Mouse (Mus musculus) heart, embryonic 13.5 days (tissue): ENCODE data around the gene Qtrt2. TPM values are rescaled to one million over a fixed set of nuclear protein-coding genes. Genes with fewer than 3 reads are reported as not detected.

Source experiments
- ATAC-seq: fragments of 200-750 bp; cut with Nextera tagmentation; 2 replicates; pipeline ENCODE4 v1.8.0; 2017; ENCODE audit warnings: moderate TSS enrichment; ENCODE audit not compliant: insufficient number of reproducible peaks, low FRiP score, low TSS enrichment; ENCODE audit errors: extremely low read depth
- H3K27ac ChIP-seq: fragments of 300-500 bp; sonication (generic); replicated peaks from 2 replicates; pipeline ENCODE4 v1.5.1; 2015; ENCODE audit warnings: moderate library complexity, mild to moderate bottlenecking, inconsistent platforms
- H3K27me3 ChIP-seq: fragments of 300-500 bp; sonication (generic); replicated peaks from 2 replicates; pipeline ENCODE4 v1.6.1; 2015; ENCODE audit warnings: mild to moderate bottlenecking, inconsistent platforms
- H3K36me3 ChIP-seq: fragments of 300-500 bp; sonication (generic); 2 replicates; pipeline ENCODE4 v1.6.1; 2015; ENCODE audit warnings: mild to moderate bottlenecking, inconsistent platforms
- H3K4me1 ChIP-seq: fragments of 300-500 bp; sonication (generic); 2 replicates; pipeline ENCODE4 v1.6.1; 2015; ENCODE audit warnings: inconsistent platforms
- H3K4me2 ChIP-seq: fragments of 300-500 bp; sonication (generic); 2 replicates; pipeline ENCODE4 v1.6.1; 2015; ENCODE audit warnings: inconsistent platforms, mild to moderate bottlenecking, moderate library complexity
- H3K4me3 ChIP-seq: fragments of 300-500 bp; sonication (generic); 2 replicates; pipeline ENCODE4 v1.5.1; 2015; ENCODE audit warnings: moderate library complexity, mild to moderate bottlenecking, inconsistent platforms
- H3K9ac ChIP-seq: fragments of 300-500 bp; sonication (generic); 2 replicates; pipeline ENCODE4 v1.6.1; 2015; ENCODE audit warnings: inconsistent platforms, mild to moderate bottlenecking, moderate library complexity
- H3K9me3 ChIP-seq: fragments of 300-500 bp; sonication (generic); 2 replicates; pipeline ENCODE4 v1.6.1; 2016; ENCODE audit warnings: inconsistent platforms
- WGBS: fragments of 180-500 bp; shearing (Covaris S2); methylation state at CpG from one replicate; pipeline ENCODE4 v1.1.7; 2015; ENCODE audit warnings: mixed read lengths; 5-methylcytosine and 5-hydroxymethylcytosine counted together
- polyA plus RNA-seq: library from polyadenylated mRNA; unstranded; fragments of >200 nt; fragmentation: Nextera tagmentation; extraction: Ambion mirVana; gene quantifications from 2 replicates; pipeline ENCODE4 v1.2.1, GENCODE M21; 2015

The Qtrt2 gene
- polyA plus RNA-seq, 1 experiment from 2014 or later, result 13.7 TPM

DNA sequence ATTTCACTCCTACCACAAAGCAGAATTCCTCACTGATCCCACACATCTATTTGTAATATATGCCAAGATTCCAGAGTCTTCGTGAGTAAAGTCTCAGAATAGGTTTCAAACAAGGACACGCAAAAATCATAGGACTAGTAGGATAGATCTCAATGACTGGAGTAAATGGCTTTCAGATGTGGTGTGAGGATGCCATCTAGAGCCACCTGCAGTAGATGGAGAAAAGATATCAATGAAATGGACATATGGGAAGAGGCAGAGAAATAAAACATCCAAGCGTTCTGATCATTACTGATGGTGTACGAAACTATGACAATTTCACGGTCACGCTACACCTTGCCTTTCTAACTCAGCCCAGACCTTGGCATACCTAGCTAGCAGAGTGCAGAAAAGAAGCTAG is 108.2 kb downstream of the Qtrt2 start:
- Histone ChIP-seq H3K27me3 (no peaks in the 10 kb centered on the region), H3K9me3 (no peaks in the 10 kb centered on the region), H3K4me3 (no peak overlapping the region), H3K4me2 (no peak overlapping the region), H3K36me3 (no peaks in the 10 kb centered on the region), H3K27ac (no peak overlapping the region), H3K4me1 (no peaks in the 10 kb centered on the region), H3K9ac (no peak overlapping the region)
- 83% methylated on average over 6 of the region's 6 CpGs for WGBS
- ATAC-seq, result no peak

GRCm38 (mm10) chr16:43816321-43816720 is 110.3 kb downstream of the Qtrt2 start:
- no peaks in the 10 kb centered on the region for H3K4me1 ChIP-seq
- 63% methylated on average over 5 of the region's 5 CpGs for WGBS
- no peak overlapping the region for H3K4me2 ChIP-seq
- H3K36me3 ChIP-seq, result no peaks in the 10 kb centered on the region
- H3K27ac ChIP-seq, result no peak overlapping the region
- no peak overlapping the region for H3K4me3 ChIP-seq
- H3K27me3 ChIP-seq, result no peaks in the 10 kb centered on the region
- no peak overlapping the region for H3K9ac ChIP-seq
- ATAC-seq, result no peak
- no peaks in the 10 kb centered on the region for H3K9me3 ChIP-seq

DNA sequence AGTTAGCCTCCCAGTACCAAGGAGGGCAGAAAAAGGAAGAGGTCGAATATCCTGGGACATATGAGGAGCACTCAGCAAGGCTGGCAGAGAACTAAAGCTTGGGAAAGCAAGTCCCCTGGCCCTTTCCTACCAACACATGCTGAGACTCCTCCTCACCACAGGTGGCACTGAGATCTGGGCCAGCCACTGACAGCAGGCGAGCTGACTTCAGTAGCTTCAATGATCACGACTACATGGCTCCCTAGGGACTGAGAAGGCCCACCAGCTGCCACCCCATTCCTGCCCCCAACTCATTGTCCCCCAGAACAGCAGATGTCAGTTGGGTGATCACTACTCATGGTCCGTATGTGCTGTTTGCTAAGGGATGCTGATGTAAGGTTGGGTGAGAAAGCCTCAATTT is 112.0 kb downstream of the Qtrt2 start:
- Histone ChIP-seq H3K4me2 (no peak overlapping the region), H3K27me3 (no peaks in the 10 kb centered on the region), H3K36me3 (no peaks in the 10 kb centered on the region), H3K4me3 (no peak overlapping the region), H3K9me3 (no peaks in the 10 kb centered on the region), H3K27ac (no peak overlapping the region), H3K4me1 (no peaks in the 10 kb centered on the region), H3K9ac (no peak overlapping the region)
- ATAC-seq, result no peak
- WGBS, result 49% methylated on average over 4 of the region's 4 CpGs

Other genes starting within 250 kb of the Qtrt2 start
- gene Drd3, start 172.8 kb downstream of the Qtrt2 start, polyA plus RNA-seq, result not detected in 2 replicates
- 7.3 and 9.0 TPM in 2 replicates for gene Ccdc191, start 37.0 kb downstream of the Qtrt2 start, polyA plus RNA-seq
- gene Zdhhc23, start 53.0 kb upstream of the Qtrt2 start, polyA plus RNA-seq, result 1.2 and 1.4 TPM in 2 replicates
- gene Gramd1c, start 136.5 kb upstream of the Qtrt2 start, polyA plus RNA-seq, result 4.7 and 6.7 TPM in 2 replicates
- gene Atp6v1a, start 212.9 kb upstream of the Qtrt2 start, polyA plus RNA-seq, result 28.8 and 37.0 TPM in 2 replicates
- 73.7 and 77.0 TPM in 2 replicates for gene Naa50, start 213.0 kb upstream of the Qtrt2 start, polyA plus RNA-seq
- 1.8 and 1.9 TPM in 2 replicates for gene Usf3, start 246.4 kb upstream of the Qtrt2 start, polyA plus RNA-seq